Comparison of ENCODE assay signal across 9 mouse cellular contexts in genomic region chr1:135563781-135564414, GRCm38 (mm10). TPM values are rescaled to one million over a fixed set of nuclear protein-coding genes. Genes with fewer than 3 reads are reported as not detected.
DNase-seq lines count a peak whose midpoint lies in the region; ATAC-seq and TF ChIP-seq lines count a peak whose summit lies in the region.
"Had no signal": no experiment of that assay in that cellular context is flagged by ENCODE, and none has a peak within 500 bp of the region (broad histone marks: within the 10 kb centered on the region; RNA-seq: fewer than 3 reads in every experiment).

No protein-coding gene starts in this region.

- no peak overlapping the region for H3K4me3 ChIP-seq in embryonic facial prominence, embryonic 15.5 days (replicated peaks)
- no peak overlapping the region for H3K4me3 ChIP-seq in myocyte
- H3K4me3 ChIP-seq: erythroblast, embryonic 14.5 days had no signal

- intact Hi-C loops in left cerebral cortex, postnatal 4 days (cut with DNase I), result no loop called here
- intact Hi-C loops in left cerebral cortex, postnatal 36 days (cut with DNase I), result no loop called here
- intact Hi-C loops in gastrocnemius, postnatal 14 days (cut with DNase I; ENCODE audit: low total_unique reads), result no loop called here

- peak; percentile 16; the same call in 1 of the 2 replicates for ATAC-seq in embryonic facial prominence, embryonic 15.5 days (ENCODE audit: insufficient number of reproducible peaks, low FRiP score, low TSS enrichment, low read depth)

- no peak overlapping the region for H3ac ChIP-seq in myocyte (ENCODE audit: control insufficient read depth, insufficient read length)

- 0 out of 2 replicates have a peak overlapping the region, but pooled peaks have one; percentile 2 for H3K4me2 ChIP-seq in embryonic facial prominence, embryonic 15.5 days (replicated peaks)
- peak overlapping the region; percentile 14 for H3K4me2 ChIP-seq in myocyte (ENCODE audit: low read depth)

- H3K36me3 ChIP-seq in embryonic facial prominence, embryonic 15.5 days, result no peaks in the 10 kb centered on the region
- H3K36me3 ChIP-seq in myocyte (ENCODE audit: control insufficient read depth, insufficient read depth), result no peaks in the 10 kb centered on the region

- H3K4me1 ChIP-seq in embryonic facial prominence, embryonic 15.5 days, result peaks cover 51% of the 10 kb centered on the region

- no peak overlapping the region for H3K9ac ChIP-seq in embryonic facial prominence, embryonic 15.5 days

- H3K79me2 ChIP-seq in myocyte (ENCODE audit: control insufficient read depth, insufficient read depth), result peaks cover 40% of the 10 kb centered on the region

- WGBS in embryonic facial prominence, embryonic 15.5 days, result 25% methylated on average over 9 of the region's 9 CpGs

- DNase-seq in left cerebral cortex, postnatal 4 days, result peak; percentile 54
- no peak for DNase-seq in left cerebral cortex, postnatal 36 days (ENCODE audit: low spot score in 2 of 2)
- peak; percentile 37 to 62 for DNase-seq in kidney, adult 8-10 months
- DNase-seq in urinary bladder, adult 18-20 months (ENCODE audit: low spot score in 2 of 2), result no peak
- DNase-seq in urinary bladder, postnatal 4 days (ENCODE audit: low spot score in 2 of 2), result no peak
- no peak for DNase-seq in gastrocnemius, postnatal 14 days

- H3K27me3 ChIP-seq in embryonic facial prominence, embryonic 15.5 days, result no peaks in the 10 kb centered on the region
- no peaks in the 10 kb centered on the region for H3K27me3 ChIP-seq in myocyte (ENCODE audit: control insufficient read depth, insufficient read depth, insufficient read length)

- peak overlapping the region; percentile 73 for H3K27ac ChIP-seq in embryonic facial prominence, embryonic 15.5 days (replicated peaks)

- no peak for TF ChIP-seq POLR2A in myocyte (IDR thresholded peaks at IDR 0.05; ENCODE audit: insufficient read length, low read depth)

- no peaks in the 10 kb centered on the region for H3K9me3 ChIP-seq in embryonic facial prominence, embryonic 15.5 days (replicated peaks)

TF ChIP-seq in myocyte, 11 proteins besides CTCF, POLR2A, EP300 and RAD21:
- TF ChIP-seq REST (IDR thresholded peaks at IDR 0.05; ENCODE audit: insufficient read depth, insufficient read length) (no peak), CEBPB (IDR thresholded peaks at IDR 0.05; ENCODE audit: insufficient read depth, poor library complexity, severe bottlenecking) (no peak), USF1 (IDR thresholded peaks at IDR 0.05; ENCODE audit: low read depth) (no peak), MYOD1 (IDR thresholded peaks at IDR 0.05; ENCODE audit: control insufficient read depth in 1 of 3, insufficient read length in 2 of 3, low read depth in 2 of 3) (peak in 2 of 3 experiments; percentile 34 to 37), TCF3 (IDR thresholded peaks at IDR 0.05; ENCODE audit: insufficient read length, low read depth) (no peak), E2F4 (IDR thresholded peaks at IDR 0.05; ENCODE audit: insufficient read depth) (no peak), SRF (IDR thresholded peaks at IDR 0.05; ENCODE audit: control insufficient read depth, insufficient read length, low read depth) (no peak), MYOG (IDR thresholded peaks at IDR 0.05; ENCODE audit: control insufficient read depth in 1 of 3, insufficient read depth in 1 of 3, insufficient read length in 2 of 3, low read depth in 2 of 3) (peak in 2 of 3 experiments; percentile 14 to 28), POLR2AphosphoS2 (IDR thresholded peaks at IDR 0.05; ENCODE audit: insufficient read length, low read depth) (no peak), TCF12 (IDR thresholded peaks at IDR 0.05; ENCODE audit: insufficient read depth, poor library complexity, severe bottlenecking) (no peak)

RNA-seq across cellular contexts. Expression of gene Nav1, which starts 43.2 kb away (rescaled TPM):
- total RNA-seq in left cerebral cortex, postnatal 4 days (2021), result 100 to 1,000 TPM; 232 to 237 TPM
- 10 to 100 TPM; 48.9 to 69.6 TPM for total RNA-seq in left cerebral cortex, postnatal 36 days (2021)
- polyA plus RNA-seq in embryonic facial prominence, embryonic 15.5 days (2015; fragmentation: Nextera tagmentation; extraction: Ambion mirVana), result 12.5 and 13.6 TPM in 2 replicates
- polyA plus RNA-seq in myocyte (2012; fragmentation: generic; extraction: Trizol), result 33.7 TPM
- 10 to 100 TPM; 13.6 to 15.6 TPM for total RNA-seq in gastrocnemius, postnatal 14 days (2021)

Comparison
In these comparisons a context has a peak if more than half of its experiments do, and no peak if none do; other contexts are left out.
1. DNase-seq: peak in left cerebral cortex, postnatal 4 days (single experiment) and kidney, adult 8-10 months (2 of 2); none in left cerebral cortex, postnatal 36 days (0 of 2), urinary bladder, adult 18-20 months (0 of 2), urinary bladder, postnatal 4 days (0 of 2) and gastrocnemius, postnatal 14 days (single experiment).